Mouse (Mus musculus): ENCODE measurements around the gene Hmgb1. TPM values are rescaled to one million over a fixed set of nuclear protein-coding genes. Genes with fewer than 3 reads are reported as not detected.
"Not testable (repeated sequence)": the region's sequence is repeated elsewhere in the genome, so short reads cannot be mapped to it uniquely, and the experiment has no call there.

Gene Hmgb1
- polyA plus RNA-seq, 1 experiment from 2014 or later, result 682 TPM

GRCm38 (mm10) chr5:149140336-149140735, 44.0 kb downstream of the Hmgb1 start:
- Histone ChIP-seq H3K36me3 (no peaks in the 10 kb centered on the region), H3K9ac (no peak overlapping the region), H3K9me3 (replicated peaks) (no peaks in the 10 kb centered on the region), H3K27me3 (replicated peaks) (no peaks in the 10 kb centered on the region), H3K4me3 (no peak overlapping the region), H3K4me1 (peaks cover 24% of the 10 kb centered on the region), H3K4me2 (no peak overlapping the region), H3K27ac (no peak overlapping the region)
- WGBS (ENCODE audit: insufficient replicate concordance), result 55% methylated on average over 9 of the region's 9 CpGs
- ATAC-seq, result no peak

- H3K27me3 ChIP-seq (replicated peaks); H3K27ac ChIP-seq; H3K9me3 ChIP-seq (replicated peaks); ATAC-seq; H3K36me3 ChIP-seq; H3K9ac ChIP-seq; H3K4me2 ChIP-seq; H3K4me3 ChIP-seq: not testable (repeated sequence)
- 83% methylated on average over 6 of the region's 6 CpGs for WGBS (ENCODE audit: insufficient replicate concordance)
- H3K4me1 ChIP-seq, result peaks cover 42% of the 10 kb centered on the region
These were observed 46.2 kb downstream of the Hmgb1 start for GRCm38 (mm10) chr5:149138087-149138486.

- H3K4me1 ChIP-seq, result peaks cover 42% of the 10 kb centered on the region
- H3K4me3 ChIP-seq, result no peak overlapping the region
- no peaks in the 10 kb centered on the region for H3K9me3 ChIP-seq (replicated peaks)
- no peaks in the 10 kb centered on the region for H3K36me3 ChIP-seq
- H3K9ac ChIP-seq, result no peak overlapping the region
- peak overlapping the region; percentile 74 for H3K27ac ChIP-seq
- peak overlapping the region; percentile 44 for H3K4me2 ChIP-seq
- 59% methylated on average over 3 of the region's 3 CpGs for WGBS (ENCODE audit: insufficient replicate concordance)
- H3K27me3 ChIP-seq (replicated peaks), result no peaks in the 10 kb centered on the region
- ATAC-seq, result no peak
These were observed 46.8 kb downstream of the Hmgb1 start for GRCm38 (mm10) chr5:149137447-149137846.

GRCm38 (mm10) chr5:149136933-149137365, 47.3 kb downstream of the Hmgb1 start:
- Histone ChIP-seq H3K4me2 (peak overlapping the region; percentile 44), H3K9ac (no peak overlapping the region), H3K9me3 (replicated peaks) (no peaks in the 10 kb centered on the region), H3K4me1 (peaks cover 42% of the 10 kb centered on the region), H3K36me3 (no peaks in the 10 kb centered on the region), H3K27me3 (replicated peaks) (no peaks in the 10 kb centered on the region), H3K27ac (peak overlapping the region; percentile 74), H3K4me3 (no peak overlapping the region)
- ATAC-seq, result peak; percentile 94
- 50% methylated on average over 4 of the region's 4 CpGs for WGBS (ENCODE audit: insufficient replicate concordance)

GRCm38 (mm10) chr5:149135455-149136354, 48.6 kb downstream of the Hmgb1 start:
- WGBS (ENCODE audit: insufficient replicate concordance), result 66% methylated on average over 10 of the region's 10 CpGs
- ATAC-seq, result peak; percentile 14; the same call in 1 of the 2 replicates
- Histone ChIP-seq H3K4me1 (peaks cover 42% of the 10 kb centered on the region), H3K27ac (peak overlapping the region; percentile 73), H3K27me3 (replicated peaks) (0 out of 2 replicates have a peak, but pooled peaks cover 3% of the 10 kb centered on the region), H3K36me3 (no peaks in the 10 kb centered on the region), H3K9ac (no peak overlapping the region), H3K4me3 (no peak overlapping the region), H3K4me2 (peak overlapping the region; percentile 51), H3K9me3 (replicated peaks) (no peaks in the 10 kb centered on the region)

- Histone ChIP-seq H3K27me3 (replicated peaks) (0 out of 2 replicates have a peak, but pooled peaks cover 3% of the 10 kb centered on the region), H3K27ac (peak overlapping the region; percentile 73), H3K9me3 (replicated peaks) (no peaks in the 10 kb centered on the region), H3K4me2 (peak overlapping the region; percentile 51), H3K4me3 (no peak overlapping the region), H3K36me3 (no peaks in the 10 kb centered on the region), H3K4me1 (peaks cover 42% of the 10 kb centered on the region), H3K9ac (peak overlapping the region; percentile 46; the same call in 1 of the 2 replicates)
- peak; percentile 44 for ATAC-seq
- whole genome bisulfite sequencing (ENCODE audit: insufficient replicate concordance), result 40% methylated on average over 10 of the region's 10 CpGs
These were observed 49.4 kb downstream of the Hmgb1 start for GRCm38 (mm10) chr5:149134751-149135454.

GRCm38 (mm10) chr5:149128473-149128872, 55.8 kb downstream of the Hmgb1 start:
- Histone ChIP-seq H3K9ac (no peak overlapping the region), H3K4me2 (no peak overlapping the region), H3K4me1 (no peaks in the 10 kb centered on the region), H3K4me3 (no peak overlapping the region), H3K9me3 (replicated peaks) (no peaks in the 10 kb centered on the region), H3K36me3 (no peaks in the 10 kb centered on the region), H3K27ac (no peak overlapping the region), H3K27me3 (replicated peaks) (0 out of 2 replicates have a peak, but pooled peaks cover 6% of the 10 kb centered on the region)
- WGBS (ENCODE audit: insufficient replicate concordance), result 77% methylated on average over 15 of the region's 15 CpGs
- ATAC-seq, result no peak

GRCm38 (mm10) chr5:149123795-149124194, 60.5 kb downstream of the Hmgb1 start:
- Histone ChIP-seq H3K9ac (no peak overlapping the region), H3K4me1 (no peaks in the 10 kb centered on the region), H3K27ac (no peak overlapping the region), H3K27me3 (replicated peaks) (0 out of 2 replicates have a peak, but pooled peaks cover 3% of the 10 kb centered on the region), H3K4me3 (no peak overlapping the region), H3K9me3 (replicated peaks) (no peaks in the 10 kb centered on the region), H3K36me3 (no peaks in the 10 kb centered on the region), H3K4me2 (no peak overlapping the region)
- ATAC-seq, result no peak
- 80% methylated on average over 6 of the region's 6 CpGs for WGBS (ENCODE audit: insufficient replicate concordance)

GRCm38 (mm10) chr5:149119341-149119881, 64.9 kb downstream of the Hmgb1 start:
- Histone ChIP-seq H3K36me3 (no peaks in the 10 kb centered on the region), H3K27me3 (replicated peaks) (no peaks in the 10 kb centered on the region), H3K4me2 (no peak overlapping the region), H3K27ac (no peak overlapping the region), H3K4me3 (no peak overlapping the region), H3K9ac (no peak overlapping the region), H3K9me3 (replicated peaks) (no peaks in the 10 kb centered on the region), H3K4me1 (no peaks in the 10 kb centered on the region)
- ATAC-seq, result no peak
- WGBS (ENCODE audit: insufficient replicate concordance), result 83% methylated on average over 16 of the region's 16 CpGs

GRCm38 (mm10) chr5:149117815-149118547, 66.3 kb downstream of the Hmgb1 start:
- Histone ChIP-seq H3K27me3 (replicated peaks) (no peaks in the 10 kb centered on the region), H3K4me2 (no peak overlapping the region), H3K9ac (no peak overlapping the region), H3K9me3 (replicated peaks) (no peaks in the 10 kb centered on the region), H3K36me3 (no peaks in the 10 kb centered on the region), H3K4me3 (no peak overlapping the region), H3K4me1 (no peaks in the 10 kb centered on the region), H3K27ac (no peak overlapping the region)
- no peak for ATAC-seq
- WGBS (ENCODE audit: insufficient replicate concordance), result 60% methylated on average over 7 of the region's 7 CpGs

GRCm38 (mm10) chr5:149114587-149114986, 69.7 kb downstream of the Hmgb1 start:
- no peak overlapping the region for H3K27ac ChIP-seq

More at GRCm38 (mm10) chr5:149114587-149114986, 69.7 kb downstream of the Hmgb1 start:
- Histone ChIP-seq H3K4me2 (no peak overlapping the region), H3K9ac (no peak overlapping the region), H3K27me3 (replicated peaks) (no peaks in the 10 kb centered on the region), H3K9me3 (replicated peaks) (no peaks in the 10 kb centered on the region), H3K4me3 (no peak overlapping the region), H3K36me3 (no peaks in the 10 kb centered on the region), H3K4me1 (peaks cover 13% of the 10 kb centered on the region)
- WGBS (ENCODE audit: insufficient replicate concordance), result 73% methylated on average over 9 of the region's 9 CpGs
- ATAC-seq, result no peak

All from liver, embryonic 12.5 days (tissue).